Mouse (Mus musculus) midbrain, embryonic 15.5 days (tissue): ENCODE measurements at regions not wholly inside any gene's neighbourhood (a gene's known extent, or its start where the extent isn't known, plus 50 kb on each side); places are given as distances from the start of the nearest gene placed in this dataset.

ENCODE experiments used
- ATAC-seq: fragments of 200-750 bp; cut with Nextera tagmentation; replicated peaks from 2 replicates; pipeline ENCODE4 v1.8.0; 2017; ENCODE audit warnings: moderate TSS enrichment
- H3K27ac ChIP-seq: fragments of 300-500 bp; sonication (generic); 2 replicates; pipeline ENCODE4 v1.5.1; 2015; ENCODE audit warnings: mild to moderate bottlenecking, inconsistent platforms
- H3K27me3 ChIP-seq: fragments of 300-500 bp; sonication (generic); replicated peaks from 2 replicates; pipeline ENCODE4 v1.6.1; 2015; ENCODE audit warnings: inconsistent platforms
- H3K36me3 ChIP-seq: fragments of 300-500 bp; sonication (generic); replicated peaks from 2 replicates; pipeline ENCODE4 v1.6.1; 2015; ENCODE audit warnings: inconsistent platforms
- H3K4me1 ChIP-seq: fragments of 300-500 bp; sonication (generic); 2 replicates; pipeline ENCODE4 v1.6.1; 2015; ENCODE audit warnings: inconsistent platforms
- H3K4me2 ChIP-seq: fragments of 300-500 bp; sonication (generic); 2 replicates; pipeline ENCODE4 v1.6.1; 2015; ENCODE audit warnings: inconsistent platforms, mild to moderate bottlenecking, moderate library complexity
- H3K4me3 ChIP-seq: fragments of 300-500 bp; sonication (generic); 2 replicates; pipeline ENCODE4 v1.5.1; 2015; ENCODE audit warnings: mild to moderate bottlenecking, inconsistent platforms
- H3K9ac ChIP-seq: fragments of 300-500 bp; sonication (generic); 2 replicates; pipeline ENCODE4 v1.6.1; 2015; ENCODE audit warnings: mild to moderate bottlenecking, inconsistent platforms
- H3K9me3 ChIP-seq: fragments of 300-500 bp; sonication (generic); 2 replicates; pipeline ENCODE4 v1.6.1; 2016; ENCODE audit warnings: inconsistent platforms
- WGBS: fragments of 180-500 bp; shearing (Covaris S2); methylation state at CpG from one replicate; pipeline ENCODE4 v1.1.7; 2015; ENCODE audit warnings: mixed read lengths; 5-methylcytosine and 5-hydroxymethylcytosine counted together

DNA sequence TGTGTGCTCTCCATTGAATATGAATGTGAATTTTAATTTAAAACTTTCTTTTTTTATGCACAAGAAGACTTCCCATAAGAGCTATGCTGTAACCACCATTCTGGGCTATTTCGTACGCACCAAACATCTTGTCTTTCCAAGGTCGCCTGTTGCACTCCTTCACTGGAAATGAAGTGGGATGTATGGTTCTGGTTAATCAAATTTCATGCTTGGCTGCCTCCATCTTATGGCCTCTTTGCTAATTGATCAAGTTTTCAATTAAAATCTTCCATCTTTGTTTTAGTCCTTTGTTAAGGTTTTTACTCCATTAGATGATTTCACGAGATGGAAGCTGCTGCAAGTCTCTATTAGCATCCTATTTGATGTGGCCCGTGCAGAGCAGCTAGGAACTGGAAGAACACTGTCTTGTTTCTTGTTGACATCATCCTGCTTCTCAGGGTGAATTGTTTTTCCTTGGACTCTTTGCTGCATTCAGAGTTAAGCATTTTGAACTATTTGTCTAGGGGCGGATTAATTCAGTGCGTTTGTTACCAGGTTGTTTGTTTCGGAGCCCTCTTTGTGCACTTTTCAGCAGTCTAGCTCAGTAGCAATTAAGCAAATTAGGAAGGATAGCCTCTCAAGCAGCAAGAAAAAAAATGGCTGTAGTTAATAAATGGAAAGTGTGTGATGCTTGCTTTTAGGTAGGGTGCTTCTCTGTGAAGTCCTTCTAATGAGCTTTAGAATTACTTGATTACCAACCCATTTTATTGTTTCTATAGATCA lies 147.4 kb upstream of the Alcam start:
- ATAC-seq, result no peak
- H3K9me3 ChIP-seq, result no peaks in the 10 kb centered on the region
- H3K9ac ChIP-seq, result no peak overlapping the region
- no peaks in the 10 kb centered on the region for H3K27me3 ChIP-seq
- H3K4me3 ChIP-seq, result no peak overlapping the region
- H3K36me3 ChIP-seq, result no peaks in the 10 kb centered on the region
- no peak overlapping the region for H3K4me2 ChIP-seq
- no peaks in the 10 kb centered on the region for H3K4me1 ChIP-seq
- H3K27ac ChIP-seq, result no peak overlapping the region
- WGBS, result 44% methylated on average over 8 of the region's 8 CpGs

DNA sequence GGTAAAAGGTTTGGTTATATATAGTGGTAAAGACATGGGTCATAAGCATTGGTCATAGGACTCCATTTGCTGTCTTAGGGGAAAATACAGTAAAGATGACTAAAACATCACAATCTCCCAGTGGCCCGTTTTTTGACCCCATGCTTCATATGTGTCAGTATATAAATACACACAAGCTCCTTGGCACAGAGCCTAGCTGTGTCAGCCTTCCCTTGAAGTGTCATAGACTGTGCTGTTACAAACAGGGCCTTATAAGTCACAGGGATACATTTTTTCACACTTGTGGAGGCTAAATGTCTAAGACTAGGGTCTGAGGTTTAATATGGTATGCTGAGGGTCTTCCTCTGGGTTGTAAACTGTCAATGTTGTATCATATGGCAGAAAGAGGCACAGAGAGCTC lies 144.4 kb upstream of the Alcam start:
- Histone ChIP-seq H3K36me3 (no peaks in the 10 kb centered on the region), H3K4me1 (no peaks in the 10 kb centered on the region), H3K4me2 (no peak overlapping the region), H3K4me3 (no peak overlapping the region), H3K27ac (no peak overlapping the region), H3K9me3 (no peaks in the 10 kb centered on the region), H3K27me3 (no peaks in the 10 kb centered on the region), H3K9ac (no peak overlapping the region)
- WGBS, result 77% methylated on average over 1 of the region's 1 CpGs
- no peak for ATAC-seq

GRCm38 (mm10) chr16:52597181-52597580 lies 143.3 kb upstream of the Alcam start:
- Histone ChIP-seq H3K4me2 (no peak overlapping the region), H3K9me3 (no peaks in the 10 kb centered on the region), H3K27ac (no peak overlapping the region), H3K4me1 (no peaks in the 10 kb centered on the region), H3K36me3 (no peaks in the 10 kb centered on the region), H3K9ac (no peak overlapping the region), H3K4me3 (no peak overlapping the region), H3K27me3 (no peaks in the 10 kb centered on the region)
- 72% methylated on average over 7 of the region's 7 CpGs for whole genome bisulfite sequencing
- no peak for ATAC-seq

- H3K27me3 ChIP-seq, result no peaks in the 10 kb centered on the region
- WGBS, result 41% methylated on average over 1 of the region's 1 CpGs
- H3K4me1 ChIP-seq, result no peaks in the 10 kb centered on the region
- no peaks in the 10 kb centered on the region for H3K9me3 ChIP-seq
- no peak overlapping the region for H3K27ac ChIP-seq
- no peak for ATAC-seq
- H3K9ac ChIP-seq, result no peak overlapping the region
- no peaks in the 10 kb centered on the region for H3K36me3 ChIP-seq
- H3K4me2 ChIP-seq, result no peak overlapping the region
- H3K4me3 ChIP-seq, result no peak overlapping the region
Measured at GRCm38 (mm10) chr16:52588291-52588781, 134.5 kb upstream of the Alcam start.

DNA sequence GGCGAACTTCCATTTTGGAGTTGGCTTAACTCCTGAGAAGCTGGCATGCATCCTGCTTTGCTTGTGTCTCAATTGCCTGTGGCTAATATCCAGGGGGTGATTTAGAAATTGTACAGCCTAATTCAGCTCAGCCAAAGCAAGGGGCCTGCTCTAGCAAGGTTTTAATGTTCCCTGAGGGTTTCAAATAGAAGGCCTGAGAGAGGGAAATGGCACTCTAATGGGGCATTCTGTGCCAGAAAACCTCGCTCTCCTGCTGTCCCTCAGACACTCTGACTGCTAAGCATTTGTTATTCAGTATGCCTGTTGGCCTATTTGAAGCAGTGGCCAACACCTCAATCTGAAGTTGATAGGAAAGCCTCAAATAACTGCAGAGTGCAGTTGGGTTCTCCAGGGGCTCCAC lies 115.2 kb upstream of the Alcam start:
- no peak for ATAC-seq
- Histone ChIP-seq H3K9ac (no peak overlapping the region), H3K4me1 (no peaks in the 10 kb centered on the region), H3K4me3 (no peak overlapping the region), H3K9me3 (no peaks in the 10 kb centered on the region), H3K36me3 (no peaks in the 10 kb centered on the region), H3K4me2 (no peak overlapping the region), H3K27me3 (no peaks in the 10 kb centered on the region), H3K27ac (no peak overlapping the region)
- 57% methylated on average over 2 of the region's 2 CpGs for WGBS

- H3K36me3 ChIP-seq, result no peaks in the 10 kb centered on the region
- H3K9me3 ChIP-seq, result no peaks in the 10 kb centered on the region
- no peaks in the 10 kb centered on the region for H3K27me3 ChIP-seq
- no peaks in the 10 kb centered on the region for H3K4me1 ChIP-seq
- ATAC-seq, result no peak
- no peak overlapping the region for H3K4me3 ChIP-seq
- no peak overlapping the region for H3K9ac ChIP-seq
- H3K4me2 ChIP-seq, result no peak overlapping the region
- 73% methylated on average over 1 of the region's 1 CpGs for WGBS
- H3K27ac ChIP-seq, result no peak overlapping the region
Measured at GRCm38 (mm10) chr16:52536278-52536677, 82.4 kb upstream of the Alcam start.

DNA sequence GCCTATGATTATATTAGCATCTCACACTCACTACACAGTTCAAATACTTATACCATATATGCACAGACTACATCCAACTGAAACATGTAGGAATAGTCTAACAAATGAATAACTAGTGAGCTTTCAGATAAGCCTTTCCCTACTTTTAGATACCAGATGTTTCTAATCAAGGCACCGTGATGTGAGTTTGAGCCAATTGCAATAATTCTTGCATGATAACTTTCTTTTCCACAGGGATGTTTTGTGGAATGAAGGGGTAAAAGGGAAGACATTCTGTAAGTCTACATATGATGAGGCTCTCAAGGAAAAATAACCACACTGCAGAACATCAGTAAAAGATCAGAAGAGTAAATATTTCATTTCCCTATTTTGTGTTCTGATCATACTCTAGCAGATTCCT lies 80.7 kb upstream of the Alcam start:
- H3K27ac ChIP-seq, result no peak overlapping the region
- H3K9ac ChIP-seq, result no peak overlapping the region
- H3K27me3 ChIP-seq, result no peaks in the 10 kb centered on the region
- H3K4me3 ChIP-seq, result no peak overlapping the region
- no peak overlapping the region for H3K4me2 ChIP-seq
- no peaks in the 10 kb centered on the region for H3K9me3 ChIP-seq
- no peaks in the 10 kb centered on the region for H3K4me1 ChIP-seq
- no peak for ATAC-seq
- no peaks in the 10 kb centered on the region for H3K36me3 ChIP-seq
- WGBS, result 89% methylated on average over 1 of the region's 1 CpGs

- ATAC-seq, result peak; percentile 80
- H3K27ac ChIP-seq, result no peak overlapping the region
- WGBS, result 83% methylated on average over 1 of the region's 1 CpGs
- H3K27me3 ChIP-seq, result no peaks in the 10 kb centered on the region
- no peak overlapping the region for H3K4me2 ChIP-seq
- H3K9ac ChIP-seq, result no peak overlapping the region
- H3K4me3 ChIP-seq, result no peak overlapping the region
- H3K4me1 ChIP-seq, result no peaks in the 10 kb centered on the region
- H3K9me3 ChIP-seq, result no peaks in the 10 kb centered on the region
- H3K36me3 ChIP-seq, result no peaks in the 10 kb centered on the region
Measured at GRCm38 (mm10) chr16:52532475-52533083, 78.7 kb upstream of the Alcam start.

DNA sequence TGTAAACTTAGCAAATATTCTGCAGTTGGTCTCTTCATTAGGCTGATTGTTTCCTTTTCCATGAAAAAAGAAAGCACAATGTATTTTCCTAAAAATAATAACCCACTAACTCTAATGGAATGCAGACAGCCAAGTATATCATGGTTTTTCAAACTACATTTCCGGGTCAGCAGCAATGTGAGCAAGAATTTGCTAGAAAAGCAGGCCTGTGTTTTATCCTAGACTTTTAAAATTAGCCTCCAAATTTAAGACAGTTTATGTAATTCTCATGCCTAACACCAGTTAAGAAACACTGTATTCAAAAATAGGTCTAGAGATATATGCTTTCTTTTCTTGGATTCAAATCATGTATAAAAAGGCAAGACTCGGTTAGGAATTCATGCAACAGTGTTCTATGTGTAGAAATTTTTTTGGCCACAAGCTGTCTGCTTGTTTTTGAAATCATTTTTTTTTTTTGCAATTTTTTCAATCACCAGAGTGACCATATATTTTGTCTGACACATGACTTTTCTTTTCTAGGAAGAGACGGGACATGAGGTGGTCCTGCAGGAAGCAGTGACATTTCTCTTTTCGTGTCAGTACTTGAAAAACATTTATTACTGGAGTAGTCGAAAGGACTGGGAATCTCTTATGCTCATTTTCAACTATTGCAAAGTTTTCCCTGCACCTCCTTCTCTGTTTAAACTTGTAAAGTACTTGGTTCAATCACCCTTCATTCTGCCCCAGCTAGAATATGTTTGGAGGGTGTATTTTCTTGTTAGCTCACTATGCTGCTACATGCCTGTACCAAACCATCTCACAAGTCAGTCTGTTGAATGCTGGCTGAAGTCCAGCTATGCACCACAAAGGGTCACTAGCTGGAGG lies 59.9 kb upstream of the Alcam start:
- no peaks in the 10 kb centered on the region for H3K4me1 ChIP-seq
- no peak overlapping the region for H3K9ac ChIP-seq
- no peak overlapping the region for H3K27ac ChIP-seq
- H3K9me3 ChIP-seq, result no peaks in the 10 kb centered on the region
- 87% methylated on average over 5 of the region's 5 CpGs for WGBS
- H3K27me3 ChIP-seq, result no peaks in the 10 kb centered on the region
- no peak overlapping the region for H3K4me3 ChIP-seq
- ATAC-seq, result no peak
- no peak overlapping the region for H3K4me2 ChIP-seq
- H3K36me3 ChIP-seq, result no peaks in the 10 kb centered on the region

DNA sequence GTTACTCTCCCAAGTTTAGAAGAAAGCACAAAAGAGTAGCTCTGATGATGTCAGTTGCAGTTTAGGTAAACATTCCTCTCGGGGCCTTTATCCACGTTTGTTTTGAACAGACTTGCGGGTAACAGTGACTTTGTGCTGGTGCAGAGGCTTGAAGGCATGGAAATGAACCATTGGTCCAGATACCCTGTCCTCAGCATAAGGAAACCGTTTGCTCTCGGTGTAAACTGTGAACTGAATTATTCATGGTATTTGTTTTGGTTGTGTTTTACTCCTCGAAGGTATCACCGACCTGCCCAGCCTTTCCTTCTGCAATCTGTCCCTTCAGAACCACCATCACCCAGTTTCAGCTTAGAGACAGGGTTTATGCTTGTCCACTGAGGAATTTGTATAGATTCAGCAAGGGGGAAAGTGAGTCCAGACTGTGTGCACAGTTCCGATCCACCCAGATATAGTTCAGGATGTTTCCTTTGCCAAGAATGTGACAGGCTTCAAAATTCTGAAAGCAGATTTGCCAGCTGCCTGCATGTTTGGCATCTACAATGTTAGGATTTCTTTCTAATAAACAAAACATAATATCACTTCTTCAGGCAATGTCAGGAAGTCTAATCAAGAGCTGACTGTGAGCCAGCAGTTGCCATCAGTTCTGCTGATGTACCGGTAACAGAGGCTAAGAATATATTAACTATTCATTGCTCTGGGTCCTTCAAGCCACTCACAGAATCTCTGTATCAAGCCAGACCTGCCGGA lies 54.9 kb upstream of the Alcam start:
- H3K27me3 ChIP-seq, result no peaks in the 10 kb centered on the region
- no peaks in the 10 kb centered on the region for H3K4me1 ChIP-seq
- no peak overlapping the region for H3K4me3 ChIP-seq
- H3K36me3 ChIP-seq, result no peaks in the 10 kb centered on the region
- H3K4me2 ChIP-seq, result no peak overlapping the region
- H3K9me3 ChIP-seq, result no peaks in the 10 kb centered on the region
- 70% methylated on average over 10 of the region's 10 CpGs for WGBS
- H3K9ac ChIP-seq, result no peak overlapping the region
- no peak for ATAC-seq
- H3K27ac ChIP-seq, result no peak overlapping the region
